Mouse (Mus musculus): ENCODE measurements around the gene Spats1. TPM values are rescaled to one million over a fixed set of nuclear protein-coding genes. Genes with fewer than 3 reads are reported as not detected.

The Spats1 gene
- total and polyA plus RNA-seq, 2 experiments from 2014 or later: 1.6 to 2.7 TPM

DNA sequence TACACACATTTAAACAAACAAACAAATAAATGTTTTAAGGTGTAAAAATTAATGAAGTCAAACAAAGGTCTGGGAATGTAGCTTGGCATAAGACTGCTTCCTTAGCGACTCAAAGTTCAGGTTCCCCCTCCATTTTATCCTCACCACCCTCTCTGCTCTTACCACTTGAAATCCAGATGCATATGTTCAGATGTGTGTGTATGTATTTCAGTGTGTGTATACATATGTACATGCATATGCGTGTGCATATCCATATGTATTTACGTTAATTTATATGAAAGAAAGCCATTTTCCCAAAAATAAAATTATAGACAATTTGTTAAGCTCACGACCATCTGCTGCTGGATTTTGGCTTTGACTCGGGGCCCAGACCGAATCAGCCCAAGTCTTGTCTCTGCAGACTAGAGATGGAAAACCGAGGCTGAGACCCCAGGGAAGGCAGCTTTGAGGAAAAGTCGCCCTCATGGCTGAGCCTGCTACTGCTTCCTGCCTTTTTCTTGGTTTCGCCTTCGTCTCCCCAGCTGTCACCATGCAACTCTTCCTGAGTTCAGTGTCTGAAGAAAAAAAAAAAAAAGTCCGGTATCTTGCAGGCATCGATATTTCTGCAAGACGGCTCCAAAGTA, 15.4 kb upstream of the Spats1 start:
- no peak overlapping the region for H3K4me2 ChIP-seq (ENCODE audit: low read depth)
- no peak overlapping the region for H3K9ac ChIP-seq
- peak; percentile 74 for ATAC-seq
- H3K27ac ChIP-seq (ENCODE audit: low read depth, low read length): no peak overlapping the region
- no peak overlapping the region for H3K4me3 ChIP-seq (ENCODE audit: low read depth, low read length)
- no peak for TF ChIP-seq CTCF (IDR thresholded peaks at IDR 0.05; ENCODE audit: low read depth)
- no peaks in the 10 kb centered on the region for H3K9me3 ChIP-seq (ENCODE audit: low read length)
- no peaks in the 10 kb centered on the region for H3K27me3 ChIP-seq (ENCODE audit: insufficient read depth, low read length)
- DNase-seq: peak; percentile 60
- H3K36me3 ChIP-seq (ENCODE audit: insufficient read depth): no peaks in the 10 kb centered on the region
- WGBS: 59% methylated on average over 13 of the region's 13 CpGs
- no peaks in the 10 kb centered on the region for H3K4me1 ChIP-seq (ENCODE audit: insufficient read depth)

GRCm38 (mm10) chr17:45489736-45490135, 14.5 kb upstream of the Spats1 start:
- Histone ChIP-seq H3K4me3 (ENCODE audit: low read depth, low read length) (no peak overlapping the region), H3K9ac (no peak overlapping the region), H3K4me1 (ENCODE audit: insufficient read depth) (no peaks in the 10 kb centered on the region), H3K27me3 (ENCODE audit: insufficient read depth, low read length) (no peaks in the 10 kb centered on the region), H3K4me2 (ENCODE audit: low read depth) (no peak overlapping the region), H3K36me3 (ENCODE audit: insufficient read depth) (no peaks in the 10 kb centered on the region), H3K9me3 (ENCODE audit: low read length) (no peaks in the 10 kb centered on the region), H3K27ac (ENCODE audit: low read depth, low read length) (no peak overlapping the region)
- TF ChIP-seq CTCF (IDR thresholded peaks at IDR 0.05; ENCODE audit: low read depth): no peak
- ATAC-seq: no peak
- 86% methylated on average over 6 of the region's 6 CpGs for WGBS
- DNase-seq: no peak

GRCm38 (mm10) chr17:45488321-45489254, 13.4 kb upstream of the Spats1 start:
- Histone ChIP-seq H3K4me2 (ENCODE audit: low read depth) (no peak overlapping the region), H3K4me3 (ENCODE audit: low read depth, low read length) (no peak overlapping the region), H3K36me3 (ENCODE audit: insufficient read depth) (no peaks in the 10 kb centered on the region), H3K4me1 (ENCODE audit: insufficient read depth) (no peaks in the 10 kb centered on the region), H3K9me3 (ENCODE audit: low read length) (no peaks in the 10 kb centered on the region), H3K27me3 (ENCODE audit: insufficient read depth, low read length) (no peaks in the 10 kb centered on the region), H3K9ac (no peak overlapping the region), H3K27ac (ENCODE audit: low read depth, low read length) (no peak overlapping the region)
- ATAC-seq: no peak
- DNase-seq: no peak
- TF ChIP-seq CTCF (IDR thresholded peaks at IDR 0.05; ENCODE audit: low read depth): no peak
- 89% methylated on average over 23 of the region's 23 CpGs for WGBS

DNA sequence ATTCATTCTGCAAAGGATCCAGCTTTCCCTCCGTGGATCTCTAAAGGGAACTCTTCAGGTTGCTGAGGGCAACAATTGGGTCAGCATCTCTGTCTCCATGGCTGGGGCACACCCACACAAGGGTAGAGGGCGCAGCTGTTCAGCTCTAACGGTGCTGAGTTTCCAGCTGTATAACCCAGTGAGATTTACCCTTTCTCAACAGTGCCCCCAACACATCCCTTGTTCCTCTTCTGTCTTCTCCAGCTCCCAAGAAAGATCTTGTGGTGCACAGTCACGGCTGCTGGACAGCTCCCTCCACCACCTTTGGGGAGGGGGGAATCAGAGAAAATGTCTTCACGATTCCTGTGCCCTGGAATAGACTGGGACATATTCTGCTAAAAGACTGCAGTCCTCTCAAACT, 12.0 kb upstream of the Spats1 start:
- no peak overlapping the region for H3K27ac ChIP-seq (ENCODE audit: low read depth, low read length)
- no peak for ATAC-seq
- no peak for TF ChIP-seq CTCF (IDR thresholded peaks at IDR 0.05; ENCODE audit: low read depth)

GRCm38 (mm10) chr17:45485581-45485980, 10.4 kb upstream of the Spats1 start:
- H3K4me2 ChIP-seq (ENCODE audit: low read depth): no peak overlapping the region
- 86% methylated on average over 7 of the region's 7 CpGs for whole genome bisulfite sequencing
- H3K27me3 ChIP-seq (ENCODE audit: insufficient read depth, low read length): no peaks in the 10 kb centered on the region
- no peaks in the 10 kb centered on the region for H3K4me1 ChIP-seq (ENCODE audit: insufficient read depth)
- DNase-seq: no peak
- no peak overlapping the region for H3K9ac ChIP-seq
- no peak overlapping the region for H3K27ac ChIP-seq (ENCODE audit: low read depth, low read length)
- no peak for ATAC-seq
- no peaks in the 10 kb centered on the region for H3K36me3 ChIP-seq (ENCODE audit: insufficient read depth)
- 0 out of 2 replicates have a peak, but pooled peaks cover 4% of the 10 kb centered on the region for H3K9me3 ChIP-seq (ENCODE audit: low read length)
- TF ChIP-seq CTCF (IDR thresholded peaks at IDR 0.05; ENCODE audit: low read depth): no peak
- H3K4me3 ChIP-seq (ENCODE audit: low read depth, low read length): no peak overlapping the region

More for the DNA sequence above, 12.0 kb upstream of the Spats1 start:
- Histone ChIP-seq H3K36me3 (ENCODE audit: insufficient read depth) (no peaks in the 10 kb centered on the region), H3K4me1 (ENCODE audit: insufficient read depth) (no peaks in the 10 kb centered on the region), H3K27me3 (ENCODE audit: insufficient read depth, low read length) (no peaks in the 10 kb centered on the region), H3K9ac (no peak overlapping the region), H3K9me3 (ENCODE audit: low read length) (no peaks in the 10 kb centered on the region), H3K4me3 (ENCODE audit: low read depth, low read length) (no peak overlapping the region), H3K4me2 (ENCODE audit: low read depth) (no peak overlapping the region)
- no peak for DNase-seq
- WGBS: 15% methylated on average over 5 of the region's 5 CpGs

DNA sequence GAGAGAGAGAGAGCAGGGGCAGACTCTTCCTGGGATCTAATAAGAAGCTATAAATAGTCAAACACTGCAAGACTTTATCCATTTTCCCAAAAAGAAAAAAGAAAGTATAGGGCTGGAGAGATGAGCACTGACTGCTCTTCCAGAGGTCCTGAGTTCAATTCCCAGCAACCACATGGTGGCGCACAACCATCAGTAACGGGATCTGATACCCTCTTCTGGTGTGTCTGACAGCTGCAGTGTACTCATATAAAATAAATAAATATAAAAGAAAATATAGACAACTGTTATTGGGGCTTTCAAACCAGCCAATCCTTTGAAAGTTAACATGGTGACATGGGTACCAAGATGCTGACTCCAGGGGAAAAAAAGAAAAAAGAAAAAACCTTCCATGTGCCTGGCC, 5.2 kb upstream of the Spats1 start:
- no peaks in the 10 kb centered on the region for H3K36me3 ChIP-seq (ENCODE audit: insufficient read depth)
- H3K4me2 ChIP-seq (ENCODE audit: low read depth): no peak overlapping the region
- WGBS: 28% methylated on average over 2 of the region's 2 CpGs
- 0 out of 2 replicates have a peak, but pooled peaks cover 4% of the 10 kb centered on the region for H3K9me3 ChIP-seq (ENCODE audit: low read length)
- ATAC-seq (no peak), DNase-seq (no peak)
- no peak overlapping the region for H3K9ac ChIP-seq
- H3K4me3 ChIP-seq (ENCODE audit: low read depth, low read length): no peak overlapping the region
- TF ChIP-seq CTCF (IDR thresholded peaks at IDR 0.05; ENCODE audit: low read depth): peak; percentile 43
- H3K4me1 ChIP-seq (ENCODE audit: insufficient read depth): no peaks in the 10 kb centered on the region
- no peak overlapping the region for H3K27ac ChIP-seq (ENCODE audit: low read depth, low read length)
- H3K27me3 ChIP-seq (ENCODE audit: insufficient read depth, low read length): no peaks in the 10 kb centered on the region
